Mouse (Mus musculus): ENCODE measurements around the gene Prl5a1. TPM values are rescaled to one million over a fixed set of nuclear protein-coding genes. Genes with fewer than 3 reads are reported as not detected.

Gene Prl5a1
- not detected in 2 replicates for polyA plus RNA-seq (2021; fragmentation: Nextera tagmentation)
- long read RNA-seq, experiment 1 = 0 reads
- long read RNA-seq, experiment 2 = 0 reads

GRCm38 (mm10) chr13:28142184-28142583 lies at the start of gene Prl5a1:
Gene Prl5a1 (plus strand): TSS chr13:28142484.

Other genes starting within 250 kb of the Prl5a1 start
- not detected in 2 replicates for gene Prl4a1, start 126.3 kb upstream of the Prl5a1 start, polyA plus RNA-seq (2021; fragmentation: Nextera tagmentation)
- gene Gm11361, start 115.0 kb downstream of the Prl5a1 start, polyA plus RNA-seq (2021; fragmentation: Nextera tagmentation) = 0.30 and 1.2 TPM in 2 replicates

All from layer of hippocampus, adult 6 months (tissue).